Mouse (Mus musculus) embryo, embryonic 11 days (tissue): Measurements from ENCODE around the gene Gfra1.

ENCODE experiments used
- DNase-seq: peaks from one replicate; pipeline ENCODE4 v3.0.0-alpha.2; 2015

The Gfra1 gene

GRCm38 (mm10) chr19:58243604-58244003 lies 212.1 kb downstream of the Gfra1 start:
- no peak for DNase-seq

DNA sequence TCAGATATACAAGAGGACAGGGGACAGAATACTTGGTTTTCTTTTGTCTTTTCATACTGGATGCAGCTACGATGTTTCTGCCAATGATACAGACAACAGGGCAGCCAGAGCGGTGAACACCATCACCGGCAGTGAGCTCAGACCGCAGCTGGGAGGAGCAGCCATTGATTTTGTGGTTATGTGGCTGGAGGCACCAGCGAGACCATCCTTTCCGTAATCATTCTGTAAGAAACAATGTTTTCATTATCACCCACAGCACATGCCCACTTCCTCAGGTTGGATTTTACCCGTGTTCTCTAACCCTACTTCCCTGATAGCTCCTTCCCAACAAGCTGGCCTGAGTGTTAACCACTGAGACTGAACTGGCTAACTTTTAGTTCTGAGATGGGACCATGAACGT lies 217.4 kb downstream of the Gfra1 start:
- DNase-seq = no peak

DNA sequence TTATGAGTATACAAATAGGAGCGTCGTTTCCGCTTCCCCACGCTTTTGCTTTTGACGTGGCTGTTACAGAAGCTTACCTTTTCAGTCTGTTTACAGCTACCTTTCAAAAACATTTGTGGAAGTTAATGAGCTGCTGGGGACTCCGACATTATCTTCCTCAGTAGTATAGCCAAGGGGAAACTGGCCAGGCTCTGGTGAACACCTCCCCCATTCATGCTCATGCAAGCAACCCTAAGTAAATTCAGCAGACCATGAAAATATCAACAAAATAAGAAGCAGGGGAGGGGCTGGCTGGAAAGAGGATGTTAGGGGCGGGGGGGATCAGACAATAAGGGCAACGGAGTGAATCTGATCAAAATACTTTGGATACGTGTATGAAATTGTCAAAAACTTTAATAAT lies 228.0 kb downstream of the Gfra1 start:
- no peak for DNase-seq

DNA sequence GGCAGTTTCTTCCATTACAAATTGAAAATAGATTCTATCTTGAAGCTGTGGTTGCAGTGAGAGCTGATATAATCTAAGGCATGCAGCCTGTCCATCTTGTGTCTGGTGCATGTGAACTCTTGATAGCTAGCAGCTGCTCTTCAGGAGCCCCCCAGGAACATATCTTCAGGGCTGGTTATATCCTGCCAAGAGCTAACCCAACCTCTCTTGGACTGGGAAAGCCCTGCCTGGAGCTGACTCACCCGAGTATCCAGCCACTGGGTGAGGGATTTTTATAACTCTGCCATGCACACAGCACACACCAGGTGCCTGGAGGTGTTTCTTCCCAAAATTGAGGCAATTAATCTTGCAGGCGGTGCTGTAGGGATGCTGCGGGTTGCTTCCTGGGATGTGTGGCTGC lies 228.8 kb downstream of the Gfra1 start:
- no peak for DNase-seq

- DNase-seq = no peak
These were observed 235.5 kb downstream of the Gfra1 start for GRCm38 (mm10) chr19:58220061-58220831.

DNA sequence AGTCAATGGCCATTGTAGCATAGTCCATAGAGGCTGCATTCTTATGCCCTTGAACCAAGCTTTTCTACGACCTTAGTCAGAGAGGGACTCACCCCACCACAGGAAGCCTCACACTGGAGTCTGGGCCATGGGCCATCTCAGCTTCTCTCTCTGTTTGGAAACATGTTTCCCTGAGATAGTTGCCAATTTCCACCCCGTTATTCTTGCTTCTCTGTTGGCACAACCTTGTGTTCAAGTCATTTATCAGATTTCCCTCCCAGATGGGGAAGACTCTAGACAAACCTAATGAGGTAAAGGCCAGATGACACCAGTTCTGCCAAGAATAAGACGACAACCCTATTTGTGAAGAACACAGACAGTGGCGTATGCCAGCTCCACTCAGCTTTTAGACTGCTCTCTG lies 238.1 kb downstream of the Gfra1 start:
- DNase-seq = no peak

- DNase-seq = no peak
These were observed 249.1 kb downstream of the Gfra1 start for GRCm38 (mm10) chr19:58206496-58207044.

DNA sequence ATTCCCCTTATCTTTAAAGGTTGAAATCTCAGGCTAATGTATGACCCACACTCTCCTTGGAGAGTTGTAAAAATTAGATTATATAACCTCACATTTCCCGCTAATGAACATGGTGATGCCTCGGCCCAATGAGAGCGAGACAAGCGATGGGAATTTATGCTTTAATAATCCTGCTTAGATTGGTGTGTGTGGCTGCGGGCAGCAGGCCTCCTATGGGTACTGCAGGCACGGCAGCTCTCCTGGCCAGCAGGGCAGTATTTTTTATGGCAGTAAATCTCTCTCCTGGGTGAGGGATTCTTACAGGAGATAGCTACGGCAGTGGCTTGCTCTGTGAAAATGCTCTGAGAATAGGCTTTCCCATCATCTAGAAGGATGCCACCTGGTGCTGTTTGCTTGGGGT lies 250.2 kb downstream of the Gfra1 start:
- DNase-seq = no peak

- DNase-seq = no peak
These were observed 253.1 kb downstream of the Gfra1 start for GRCm38 (mm10) chr19:58202627-58203026.

- no peak for DNase-seq
These were observed 256.0 kb downstream of the Gfra1 start for GRCm38 (mm10) chr19:58199679-58200078.

DNA sequence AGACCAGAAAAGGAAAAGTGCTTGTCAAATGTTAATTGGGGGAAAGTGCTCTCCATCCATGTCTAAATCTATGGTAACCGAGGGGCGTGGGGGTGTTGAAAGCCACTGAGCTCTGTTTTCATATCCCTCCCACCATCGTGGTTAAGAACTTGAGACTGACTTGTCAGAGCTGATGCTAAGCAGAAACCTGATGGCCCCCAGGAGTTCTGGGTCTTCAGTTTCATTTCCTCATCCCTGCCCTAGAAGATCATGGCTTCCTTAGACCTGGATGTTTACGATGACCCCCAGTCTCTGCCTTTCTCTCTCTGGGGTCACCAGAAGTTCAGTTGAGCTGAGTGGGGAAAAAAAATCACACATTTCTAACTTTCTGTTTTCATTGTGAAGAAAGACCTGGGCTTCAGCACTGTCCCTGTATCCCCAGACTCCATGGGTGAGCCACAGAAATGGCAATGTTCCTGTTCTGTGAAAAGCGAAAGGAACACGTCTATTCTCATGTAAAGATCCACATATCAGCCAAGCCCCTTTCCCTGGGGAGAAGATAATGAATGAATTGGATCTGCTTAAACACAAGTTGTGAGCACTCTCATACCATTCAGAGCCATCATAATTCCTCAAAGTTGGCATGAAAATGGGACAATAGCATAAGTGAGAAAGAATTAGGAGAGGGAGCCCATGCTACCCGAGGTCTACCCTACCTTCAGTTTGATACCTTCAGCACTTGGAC lies 261.8 kb downstream of the Gfra1 start:
- no peak for DNase-seq

- DNase-seq = no peak
These were observed 264.8 kb downstream of the Gfra1 start for GRCm38 (mm10) chr19:58190947-58191346.

DNA sequence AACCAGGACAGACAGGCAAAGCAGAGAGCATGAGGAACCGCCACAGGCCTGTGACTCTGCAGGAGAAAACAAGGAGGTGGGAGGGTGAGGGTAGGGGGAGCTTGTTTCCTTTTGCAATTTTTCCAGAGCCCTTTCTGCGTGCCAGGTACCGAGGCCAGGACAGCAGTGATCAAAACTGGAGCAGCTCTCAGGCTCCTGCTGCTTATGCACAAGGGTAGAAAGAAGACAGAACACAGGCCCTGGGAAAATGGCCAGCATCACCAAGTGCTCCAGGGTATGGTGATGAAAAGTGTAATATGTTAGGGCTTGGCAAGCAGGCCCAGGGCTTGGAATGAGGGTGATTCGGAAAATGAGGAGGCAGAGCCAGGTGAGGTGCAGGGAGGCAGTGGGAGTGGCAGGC lies 269.2 kb downstream of the Gfra1 start:
- DNase-seq = no peak
